Mouse (Mus musculus): ENCODE measurements at regions not wholly inside any gene's neighbourhood (a gene's known extent, or its start where the extent isn't known, plus 50 kb on each side); places are given as distances from the start of the nearest gene placed in this dataset.
A peak's percentile ranks its signal among the peaks of the same experiment; 100 is the strongest.
"Not testable (repeated sequence)": the region's sequence is repeated elsewhere in the genome, so short reads cannot be mapped to it uniquely, and the experiment has no call there.

DNA sequence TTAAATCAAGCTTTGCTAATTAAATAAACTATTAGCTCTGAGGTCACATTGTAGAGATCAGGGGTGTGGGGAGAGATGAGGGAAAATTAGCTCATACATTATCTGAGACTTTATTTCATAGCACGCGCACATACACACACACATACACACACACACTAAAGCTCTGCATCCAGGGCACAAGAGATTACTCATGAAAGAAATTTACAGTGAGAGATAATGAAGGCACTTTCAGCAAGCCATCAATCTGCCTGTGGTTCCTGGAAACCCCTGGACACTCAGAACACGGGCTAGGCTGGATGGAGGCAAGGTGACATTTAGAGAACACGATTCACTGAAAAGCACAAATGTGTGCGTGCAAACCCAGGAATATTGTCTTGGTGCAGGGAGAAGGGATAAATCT lies 60.2 kb downstream of the Scg2 start:
- DNase-seq (ENCODE audit: low spot score), result no peak

DNA sequence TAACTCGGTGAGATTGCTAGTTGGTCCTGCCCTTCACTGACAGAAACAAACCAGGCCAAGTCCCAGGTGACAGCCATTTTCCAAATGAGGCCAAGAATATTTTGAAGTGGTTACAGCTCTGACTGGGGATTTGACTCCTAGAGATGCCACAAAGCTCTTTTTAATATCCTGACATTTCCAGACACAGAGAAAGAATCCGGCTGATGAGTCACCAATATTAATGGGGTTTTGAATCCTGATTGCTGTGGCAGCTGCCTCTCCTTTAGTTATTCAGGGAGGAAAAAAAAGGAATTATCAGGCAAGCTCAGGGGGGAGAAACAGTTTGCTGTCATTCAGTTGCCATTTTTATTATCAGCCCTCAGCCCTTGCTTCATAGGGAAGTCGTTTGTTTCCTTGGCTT lies 65.1 kb downstream of the Scg2 start:
- DNase-seq (ENCODE audit: low spot score), result no peak

DNA sequence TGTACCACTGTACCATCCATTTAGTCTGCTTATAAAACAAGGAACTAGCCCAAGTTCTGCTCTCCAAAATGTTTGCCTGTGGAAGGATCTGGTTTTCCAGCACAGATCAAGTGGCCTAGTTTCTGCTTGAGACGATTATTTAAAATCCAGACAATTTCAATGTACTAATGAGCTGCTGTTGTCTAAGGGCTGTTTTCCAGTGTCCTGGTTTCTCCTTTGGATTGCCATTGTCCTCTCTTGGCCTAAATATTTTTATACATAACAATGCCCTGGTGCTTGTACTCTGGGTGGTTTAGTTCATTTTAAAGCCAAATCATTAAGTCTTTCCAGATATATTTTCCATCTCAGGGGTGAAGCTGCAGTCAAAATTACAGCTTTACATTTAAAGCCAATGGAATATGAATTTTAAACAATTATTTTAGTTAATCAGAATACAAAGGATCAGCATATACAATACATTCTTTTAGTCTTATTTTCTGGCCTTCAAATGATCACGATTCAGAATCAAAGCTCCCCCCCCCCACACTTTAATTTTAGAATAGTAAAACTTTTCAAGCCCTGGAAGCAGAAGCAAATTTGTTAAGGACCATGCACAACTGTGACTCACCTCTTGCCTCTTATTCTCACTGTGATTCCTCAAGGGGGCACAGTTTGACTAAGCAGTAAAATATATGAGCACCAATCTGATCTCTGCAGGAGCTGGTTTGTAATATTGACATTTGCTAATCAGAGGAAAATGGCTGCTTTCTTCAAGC lies 82.5 kb downstream of the Scg2 start:
- no peak for DNase-seq (ENCODE audit: low spot score)

DNA sequence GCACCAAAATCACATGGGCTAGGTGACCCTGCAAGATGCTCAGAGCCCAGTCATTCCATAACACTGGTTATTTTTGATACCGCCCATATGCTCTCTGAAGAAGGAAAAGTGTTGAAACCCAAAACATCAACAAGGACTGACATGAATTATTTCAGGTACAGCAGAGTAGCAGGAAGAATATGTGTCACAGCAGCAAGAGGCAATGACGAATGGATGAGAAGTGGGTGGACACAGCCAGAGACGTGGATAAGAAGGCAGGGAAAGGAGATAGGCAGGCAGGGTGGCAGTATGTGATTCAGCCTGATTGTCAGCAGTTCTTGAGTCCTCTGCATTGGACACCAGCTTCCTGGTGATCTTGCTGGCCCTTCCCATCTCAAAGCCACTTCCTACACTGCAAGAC lies 93.4 kb downstream of the Scg2 start:
- no peak for DNase-seq (ENCODE audit: low spot score)

DNA sequence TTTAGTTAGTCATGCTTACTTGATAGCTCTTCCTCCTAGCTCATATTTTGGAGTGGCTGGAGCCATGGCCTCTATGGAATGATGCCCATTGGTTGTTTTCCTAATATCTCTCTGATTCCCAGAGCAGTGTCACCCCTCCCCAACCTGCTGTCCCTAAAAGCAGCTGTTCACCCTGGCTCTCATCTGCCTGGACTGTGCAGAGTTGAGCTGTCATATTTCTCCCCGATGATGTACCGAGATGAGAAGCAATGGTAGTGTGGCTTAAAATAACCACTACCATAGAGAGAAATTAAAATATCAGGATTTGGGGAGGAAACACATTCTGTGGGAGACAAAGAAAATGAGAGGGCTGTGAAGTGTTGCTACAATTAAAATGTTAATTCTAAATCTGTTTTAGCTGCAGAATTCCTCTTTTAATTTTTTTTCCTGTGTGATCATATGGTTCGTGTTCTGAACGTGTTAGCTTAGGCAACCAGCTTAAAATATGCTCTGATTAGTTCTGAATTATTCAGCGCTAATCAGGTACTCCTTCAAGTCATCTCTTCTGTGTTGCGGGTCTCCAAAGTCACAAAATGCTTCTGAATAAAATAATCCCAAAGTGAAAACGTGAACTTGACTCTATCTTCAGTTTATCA lies 104.3 kb downstream of the Scg2 start:
- DNase-seq (ENCODE audit: low spot score), result no peak

DNA sequence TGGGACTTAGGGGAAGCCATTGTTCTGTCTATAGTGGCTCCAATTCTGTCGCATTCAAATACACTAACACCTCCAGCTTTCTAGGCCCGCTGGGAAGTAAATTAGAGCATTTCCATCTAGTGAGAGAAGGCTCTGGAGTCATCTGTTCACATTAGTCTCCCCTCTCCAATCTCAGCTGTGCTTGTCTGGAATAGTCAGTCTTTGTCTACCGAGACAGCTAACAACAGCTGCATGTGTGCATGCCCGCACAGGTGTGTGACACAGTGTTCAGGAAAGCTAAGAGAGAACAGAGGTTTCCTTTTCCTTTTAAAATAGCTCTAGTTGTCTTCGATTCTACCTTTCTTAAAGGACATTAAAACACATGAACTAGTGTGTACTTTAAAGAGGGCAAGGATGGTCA lies 122.7 kb downstream of the Scg2 start:
- DNase-seq (ENCODE audit: low spot score), result no peak

DNA sequence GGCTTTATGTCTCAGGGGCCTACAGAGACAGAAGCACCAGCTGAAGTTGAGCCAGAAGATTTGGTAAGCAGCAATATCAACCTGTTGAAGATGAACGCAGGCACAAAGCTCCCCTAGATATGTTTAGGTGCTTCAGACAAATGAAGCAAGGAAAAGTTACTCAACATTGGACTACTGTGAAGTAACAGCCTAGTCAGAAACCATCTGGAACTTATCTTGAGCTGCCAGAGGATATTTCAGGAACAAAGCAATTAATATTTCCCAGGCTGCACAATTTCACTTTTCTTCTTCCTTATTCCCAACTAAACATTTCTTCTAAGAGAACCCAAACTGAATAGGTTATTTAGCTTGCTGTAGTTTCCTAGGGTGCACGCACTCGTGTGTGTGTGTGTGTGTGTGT lies 125.1 kb downstream of the Scg2 start:
- DNase-seq (ENCODE audit: low spot score), result peak; percentile 2

DNA sequence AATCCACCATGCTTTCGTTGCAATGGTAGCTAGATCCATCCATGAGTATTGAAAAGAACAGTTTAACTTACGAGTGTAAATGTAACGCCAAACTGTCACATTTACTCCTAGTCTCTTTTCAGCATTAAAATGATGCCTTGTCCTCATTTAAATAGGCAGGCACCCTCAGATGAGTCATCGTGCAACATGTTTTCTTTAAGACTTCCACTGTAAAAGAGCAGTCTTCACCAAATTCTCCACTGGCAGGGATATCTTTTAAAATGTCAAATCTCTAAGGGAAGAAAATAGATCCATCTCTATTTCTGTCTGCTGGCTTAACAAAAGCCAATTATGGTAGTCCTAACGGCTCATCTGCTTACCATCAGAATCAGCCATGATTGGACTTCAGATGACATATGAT lies 127.8 kb downstream of the Scg2 start:
- DNase-seq (ENCODE audit: low spot score), result no peak

DNA sequence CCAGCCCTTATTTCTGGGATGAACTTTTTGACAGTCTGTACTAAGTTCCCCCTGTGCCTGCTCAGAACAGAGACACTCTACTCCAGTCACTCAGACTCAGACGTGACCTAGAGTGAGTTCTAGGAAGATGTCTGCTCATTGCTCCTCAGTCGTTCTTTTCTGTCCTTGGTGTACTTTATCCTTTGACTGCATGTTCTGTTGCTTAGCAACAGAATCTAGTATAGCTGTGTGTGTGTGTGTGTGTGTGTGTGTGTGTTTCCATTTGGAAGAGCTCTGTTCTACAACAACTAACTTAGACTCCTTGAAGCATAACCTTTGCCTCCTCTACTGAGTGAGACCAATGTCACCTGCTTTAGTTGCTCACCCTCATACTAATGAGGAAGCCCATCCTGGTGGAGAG lies 136.3 kb downstream of the Scg2 start:
- no peak for DNase-seq (ENCODE audit: low spot score)

DNA sequence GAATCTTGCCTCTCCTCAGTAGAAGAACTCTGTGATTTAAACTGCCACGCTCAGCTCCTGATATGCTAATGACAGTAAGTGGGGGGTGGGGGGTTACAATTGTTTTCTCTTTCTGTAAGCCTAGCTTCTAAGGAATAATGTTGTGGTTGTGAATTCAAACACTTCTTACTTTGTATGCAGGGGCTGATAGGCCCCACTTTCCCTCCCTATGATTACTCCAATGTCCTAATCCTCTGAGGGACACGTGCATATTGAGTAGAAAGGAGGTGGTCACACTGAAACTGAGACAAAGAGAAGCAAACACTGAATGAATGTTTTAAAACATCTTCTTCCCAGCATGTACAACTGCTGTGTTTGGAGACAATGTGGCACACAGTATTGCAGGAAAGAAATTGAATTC lies 140.3 kb downstream of the Scg2 start:
- no peak for DNase-seq (ENCODE audit: low spot score)

DNA sequence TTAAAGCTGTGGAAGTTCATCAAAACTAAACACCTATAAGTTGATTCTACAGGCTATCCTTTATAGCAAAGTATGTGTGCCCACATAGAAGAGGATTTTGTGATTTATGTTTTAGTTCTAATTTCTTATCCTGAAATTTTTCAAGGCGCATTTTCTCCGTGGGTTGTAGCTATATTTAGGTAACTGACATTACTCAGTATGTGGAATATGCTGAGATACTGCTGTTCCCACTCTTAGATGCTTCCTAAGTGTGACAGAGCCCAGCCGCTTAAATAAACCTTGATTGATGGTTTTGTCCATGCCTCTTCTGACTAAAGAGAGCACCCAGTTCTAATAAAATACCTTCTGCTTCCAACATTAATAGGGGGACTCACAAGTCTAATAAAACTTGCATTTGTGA lies 180.2 kb downstream of the Scg2 start:
- DNase-seq (ENCODE audit: low spot score), result no peak

DNA sequence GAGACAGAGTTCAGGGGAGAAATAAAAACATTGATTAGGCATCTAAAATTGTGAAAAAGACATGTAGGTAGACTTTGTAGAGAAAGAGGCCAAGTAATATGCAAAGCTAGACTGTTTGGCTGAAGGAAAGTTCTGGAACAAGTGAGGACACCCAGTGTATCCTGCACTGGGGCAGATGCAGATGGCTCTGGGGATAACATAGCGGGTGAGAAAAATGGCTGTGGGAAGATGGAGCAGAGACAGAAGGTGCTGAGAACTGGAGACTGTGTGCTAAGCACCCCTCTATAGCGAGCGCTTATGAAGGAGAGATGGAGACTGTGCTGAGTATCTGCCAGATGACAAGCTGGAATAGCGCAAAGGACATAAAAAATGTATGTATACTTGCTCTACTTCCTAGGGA lies 226.9 kb downstream of the Scg2 start:
- DNase-seq (ENCODE audit: low spot score), result no peak

DNA sequence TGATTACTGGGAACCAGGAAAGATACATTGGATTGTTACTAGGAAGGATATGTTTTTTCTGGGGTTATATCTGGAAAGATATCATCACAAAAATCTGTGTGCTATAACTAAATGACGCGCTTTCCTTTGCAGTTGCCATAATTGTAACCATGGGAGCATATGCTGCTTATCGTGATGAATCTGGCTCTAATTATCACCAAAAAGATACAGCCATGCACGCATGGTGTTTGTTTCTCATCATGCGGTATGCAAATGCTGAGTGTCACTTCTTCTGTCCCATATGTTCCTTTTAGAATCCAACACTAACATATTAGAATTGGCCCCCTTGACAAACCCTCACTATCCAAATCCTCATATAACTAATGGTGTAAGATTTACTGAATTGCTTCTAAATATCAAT lies 227.4 kb downstream of the Scg2 start:
- DNase-seq (ENCODE audit: low spot score), result no peak

DNA sequence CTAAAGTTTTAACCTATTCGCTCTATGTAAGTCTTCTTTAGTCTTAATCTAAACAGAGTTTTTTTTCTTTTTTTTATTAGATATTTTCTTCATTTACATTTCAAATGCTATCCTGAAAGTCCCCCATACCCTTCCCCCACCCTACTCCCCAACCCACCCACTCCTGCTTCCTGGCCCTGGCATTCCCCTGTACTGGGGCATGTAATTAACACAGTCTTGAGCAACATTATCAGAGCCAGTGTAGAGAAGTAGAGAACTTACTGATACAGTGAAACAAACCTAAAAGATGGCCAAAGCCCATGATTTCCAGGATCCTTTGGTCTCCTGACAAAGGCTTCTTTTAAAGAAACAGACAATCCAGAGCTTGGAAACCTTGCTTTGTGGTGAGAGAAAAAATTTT lies 227.9 kb downstream of the Scg2 start:
- not testable (repeated sequence) for DNase-seq (ENCODE audit: low spot score)

DNA sequence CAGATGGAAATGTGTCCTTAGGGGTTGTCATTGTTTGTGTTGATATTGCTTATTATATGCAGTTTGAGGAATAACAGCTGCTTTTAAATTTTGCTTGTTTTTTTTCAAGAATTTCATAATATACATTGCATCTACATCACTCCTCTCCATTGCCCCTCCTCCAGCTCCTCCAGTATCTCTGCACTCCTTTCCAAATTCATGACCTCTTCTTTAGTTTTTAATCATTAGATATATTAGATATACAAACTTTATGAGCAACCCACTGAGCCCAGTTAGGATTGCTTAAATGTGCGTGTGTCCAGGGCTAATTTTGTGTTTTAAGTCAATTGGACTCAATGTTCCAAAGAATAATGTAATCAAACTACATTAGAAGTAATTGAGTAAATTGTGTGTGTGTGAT lies 232.7 kb downstream of the Scg2 start:
- DNase-seq (ENCODE audit: low spot score), result no peak

DNA sequence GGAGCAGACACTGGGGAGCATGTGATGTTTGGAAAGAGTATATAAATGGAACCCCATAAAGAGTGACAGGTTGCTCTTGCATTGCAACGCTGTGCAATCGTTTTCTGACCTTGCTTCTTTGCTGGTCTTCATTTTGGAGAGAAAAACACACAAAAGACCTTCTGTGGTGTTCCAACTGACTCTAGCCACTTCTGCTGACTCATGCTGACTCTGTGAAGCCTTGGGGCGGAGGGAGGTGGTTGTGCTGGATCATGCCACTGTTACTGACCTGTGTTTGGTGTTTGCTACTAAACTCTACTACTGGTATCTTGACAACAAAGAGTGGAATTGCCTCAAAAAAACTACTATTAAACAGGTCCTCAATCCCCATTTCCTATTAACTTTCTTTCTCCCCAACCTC lies 242.2 kb downstream of the Scg2 start:
- no peak for DNase-seq (ENCODE audit: low spot score)

DNA sequence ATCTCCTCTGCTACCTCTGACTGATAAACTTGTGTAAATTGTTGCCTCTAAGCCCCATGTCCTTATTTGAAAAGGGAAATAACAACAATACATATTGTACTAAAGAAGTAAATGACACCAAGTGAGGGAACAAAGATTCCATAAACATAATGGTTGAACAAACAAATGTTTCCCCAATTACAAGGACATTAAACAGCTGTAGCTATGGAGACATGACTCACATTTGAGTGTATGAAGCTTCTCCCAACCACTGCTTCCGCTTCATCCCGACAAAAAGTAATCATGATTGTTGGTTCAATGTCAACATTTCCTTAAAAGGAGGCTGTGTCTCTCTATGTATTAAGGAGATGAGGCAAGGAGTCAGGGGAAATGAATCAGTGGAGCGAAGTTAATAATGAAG lies 248.9 kb downstream of the Scg2 start:
- DNase-seq (ENCODE audit: low spot score), result no peak

DNA sequence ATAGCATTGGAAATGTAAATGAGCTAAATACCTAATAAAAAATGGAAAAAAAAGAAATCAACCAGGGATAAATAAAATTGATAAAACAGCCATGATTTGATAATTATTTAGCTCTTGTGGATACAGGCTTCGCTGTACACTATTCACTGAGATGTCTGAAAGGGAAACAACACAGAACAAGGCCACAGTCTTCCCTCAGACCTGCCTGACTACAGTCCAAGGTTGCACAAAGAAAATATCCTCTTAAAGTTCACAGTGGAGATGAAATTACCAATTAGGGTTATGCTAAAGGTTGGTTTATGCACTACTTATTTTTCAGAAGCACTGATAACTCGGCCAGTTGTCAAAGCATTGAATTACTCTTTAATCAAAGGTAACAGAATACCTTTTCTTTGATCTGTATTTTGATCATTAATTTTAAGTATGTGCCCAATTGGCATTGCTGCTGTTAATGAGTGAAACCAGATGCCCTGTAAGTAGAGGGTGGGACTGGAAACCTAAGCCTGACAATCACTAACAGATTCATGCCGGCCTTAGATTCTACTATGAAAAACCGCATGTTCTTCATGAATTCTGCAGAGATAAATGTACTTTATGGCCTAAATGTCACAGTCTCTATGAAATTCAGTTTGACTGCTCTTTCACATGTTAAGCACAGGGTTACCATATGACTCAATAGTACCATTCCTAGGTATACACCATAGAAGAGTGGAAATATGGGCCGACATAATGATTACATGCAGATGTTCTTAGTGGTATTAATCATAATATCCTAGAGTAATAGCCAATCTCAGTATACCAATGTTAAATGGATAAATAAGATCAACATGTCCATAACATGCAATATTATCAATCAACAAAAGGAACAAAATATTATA lies 256.1 kb downstream of the Scg2 start:
- DNase-seq (ENCODE audit: low spot score), result no peak

DNA sequence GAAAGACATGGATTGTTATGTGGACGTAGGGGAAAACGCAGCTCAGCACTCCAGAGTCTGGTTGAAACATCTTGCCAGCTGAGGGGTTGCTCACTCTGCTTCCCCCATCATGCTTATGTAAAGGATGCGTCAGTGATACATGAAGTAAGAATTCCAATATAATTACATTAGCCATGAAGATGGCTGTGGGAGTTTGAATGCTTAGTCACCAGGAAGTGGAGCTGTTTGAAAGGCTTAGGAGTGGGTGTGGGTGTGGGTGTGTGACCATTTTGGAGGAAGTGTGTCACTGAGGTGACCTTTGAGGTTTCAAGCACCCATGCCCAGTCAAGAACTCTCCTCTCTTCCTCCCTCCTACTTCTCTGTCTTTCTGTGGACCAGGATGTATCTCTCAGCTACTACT lies 295.8 kb downstream of the Scg2 start:
- DNase-seq (ENCODE audit: low spot score), result no peak

All from urinary bladder, postnatal 14 days (tissue).